Mouse (Mus musculus) hindbrain, embryonic 11.5 days (tissue): ENCODE results near the gene Mmp14. TPM values are rescaled to one million over a fixed set of nuclear protein-coding genes. Genes with fewer than 3 reads are reported as not detected.

Experiments used
- ATAC-seq: fragments of 200-750 bp; cut with Nextera tagmentation; 2 replicates; pipeline ENCODE4 v1.8.0; 2017; ENCODE audit warnings: mild to moderate bottlenecking, moderate TSS enrichment, moderate library complexity; ENCODE audit not compliant: low FRiP score
- DNase-seq: peaks from one replicate; pipeline ENCODE4 v3.0.0-alpha.2; 2015; ENCODE audit warnings: low spot score
- H3K27ac ChIP-seq: fragments of 300-500 bp; sonication (generic); 2 replicates; pipeline ENCODE4 v1.5.1; 2014; ENCODE audit warnings: mild to moderate bottlenecking, low read depth, low read length
- H3K27me3 ChIP-seq: fragments of 300-500 bp; sonication (generic); 2 replicates; pipeline ENCODE4 v1.6.1; 2014; ENCODE audit warnings: mild to moderate bottlenecking, low read length, moderate library complexity, mixed read lengths; ENCODE audit not compliant: control insufficient read depth, insufficient read depth
- H3K36me3 ChIP-seq: fragments of 300-500 bp; sonication (generic); 2 replicates; pipeline ENCODE4 v1.6.1; 2014; ENCODE audit warnings: mild to moderate bottlenecking, low read length, moderate library complexity, mixed read lengths; ENCODE audit not compliant: control insufficient read depth, insufficient read depth
- H3K4me1 ChIP-seq: fragments of 300-500 bp; sonication (generic); replicated peaks from 2 replicates; pipeline ENCODE4 v1.6.1; 2014; ENCODE audit warnings: low read length, mixed read lengths; ENCODE audit not compliant: control insufficient read depth, insufficient read depth
- H3K4me2 ChIP-seq: fragments of 300-500 bp; sonication (generic); replicated peaks from 2 replicates; pipeline ENCODE4 v1.6.1; 2014; ENCODE audit warnings: mild to moderate bottlenecking, low read depth, low read length
- H3K4me3 ChIP-seq: fragments of 300-500 bp; sonication (generic); 2 replicates; pipeline ENCODE4 v1.5.1; 2014; ENCODE audit warnings: low read depth, low read length
- H3K9ac ChIP-seq: fragments of 300-500 bp; sonication (generic); 2 replicates; pipeline ENCODE4 v1.6.1; 2014; ENCODE audit warnings: low read depth, low read length
- H3K9me3 ChIP-seq: fragments of 300-500 bp; sonication (generic); 2 replicates; pipeline ENCODE4 v1.6.1; 2016; ENCODE audit warnings: low read length; ENCODE audit not compliant: control insufficient read depth
- WGBS: fragments of 180-500 bp; shearing (Covaris S2); extraction: QIAGEN DNeasy Blood & Tissue Kit; methylation state at CpG from one replicate; pipeline ENCODE4 v1.1.7; 2014; 5-methylcytosine and 5-hydroxymethylcytosine counted together
- polyA plus RNA-seq: library from polyadenylated mRNA; unstranded; fragments of >200 nt; fragmentation: Nextera tagmentation; extraction: Ambion mirVana; gene quantifications from 2 replicates; pipeline ENCODE4 v1.2.1, GENCODE M21; 2014

Mmp14 gene
- polyA plus RNA-seq, 1 experiment from 2014 or later, result 73.1 TPM

- DNase-seq, result no peak
- no peaks in the 10 kb centered on the region for H3K27me3 ChIP-seq
- WGBS, result 60% methylated on average over 2 of the region's 2 CpGs
- H3K9ac ChIP-seq, result no peak overlapping the region
- no peak overlapping the region for H3K4me3 ChIP-seq
- H3K4me1 ChIP-seq, result no peaks in the 10 kb centered on the region
- H3K27ac ChIP-seq, result no peak overlapping the region
- no peak overlapping the region for H3K4me2 ChIP-seq
- H3K36me3 ChIP-seq, result no peaks in the 10 kb centered on the region
- no peak for ATAC-seq
- H3K9me3 ChIP-seq, result no peaks in the 10 kb centered on the region
Measured at GRCm38 (mm10) chr14:54487732-54488131, 56.3 kb downstream of the Mmp14 start.

- Histone ChIP-seq H3K4me2 (no peak overlapping the region), H3K9ac (no peak overlapping the region), H3K4me1 (no peaks in the 10 kb centered on the region), H3K27ac (no peak overlapping the region), H3K9me3 (no peaks in the 10 kb centered on the region), H3K36me3 (no peaks in the 10 kb centered on the region), H3K4me3 (no peak overlapping the region), H3K27me3 (no peaks in the 10 kb centered on the region)
- DNase-seq (no peak), ATAC-seq (no peak)
Measured at GRCm38 (mm10) chr14:54488350-54488749, 56.9 kb downstream of the Mmp14 start.

- H3K9ac ChIP-seq, result no peak overlapping the region
- H3K9me3 ChIP-seq, result no peaks in the 10 kb centered on the region
- H3K27ac ChIP-seq, result no peak overlapping the region
- no peaks in the 10 kb centered on the region; the same call in 1 of the 2 replicates for H3K36me3 ChIP-seq
- no peaks in the 10 kb centered on the region for H3K27me3 ChIP-seq
- 65% methylated on average over 18 of the region's 18 CpGs for WGBS
- no peak overlapping the region for H3K4me2 ChIP-seq
- no peaks in the 10 kb centered on the region for H3K4me1 ChIP-seq
- no peak; the same call in 1 of the 2 replicates for ATAC-seq
- no peak for DNase-seq
- H3K4me3 ChIP-seq, result no peak overlapping the region
Measured at GRCm38 (mm10) chr14:54492345-54493131, 61.1 kb downstream of the Mmp14 start.

GRCm38 (mm10) chr14:54493236-54493635 is 61.8 kb downstream of the Mmp14 start:
- no peaks in the 10 kb centered on the region for H3K4me1 ChIP-seq
- no peaks in the 10 kb centered on the region; the same call in 1 of the 2 replicates for H3K36me3 ChIP-seq
- no peak overlapping the region for H3K27ac ChIP-seq
- H3K4me2 ChIP-seq, result no peak overlapping the region
- 94% methylated on average over 5 of the region's 5 CpGs for WGBS
- H3K9me3 ChIP-seq, result no peaks in the 10 kb centered on the region
- no peak for DNase-seq
- H3K27me3 ChIP-seq, result no peaks in the 10 kb centered on the region
- H3K4me3 ChIP-seq, result no peak overlapping the region
- H3K9ac ChIP-seq, result no peak overlapping the region
- no peak for ATAC-seq

- no peak overlapping the region for H3K27ac ChIP-seq
- H3K4me3 ChIP-seq, result no peak overlapping the region
- DNase-seq (peak; percentile 86), ATAC-seq (peak; percentile 64; the same call in 1 of the 2 replicates)
- H3K4me2 ChIP-seq, result no peak overlapping the region
- no peaks in the 10 kb centered on the region for H3K27me3 ChIP-seq
- no peaks in the 10 kb centered on the region for H3K9me3 ChIP-seq
- H3K9ac ChIP-seq, result no peak overlapping the region
- WGBS, result 0% methylated on average over 3 of the region's 3 CpGs
- H3K36me3 ChIP-seq, result no peaks in the 10 kb centered on the region; the same call in 1 of the 2 replicates
- H3K4me1 ChIP-seq, result no peaks in the 10 kb centered on the region
Measured at GRCm38 (mm10) chr14:54494234-54494633, 62.8 kb downstream of the Mmp14 start.

Other genes starting within 250 kb of the Mmp14 start
- gene Dad1, start 177.5 kb upstream of the Mmp14 start, polyA plus RNA-seq, result 270 and 300 TPM in 2 replicates
- gene Abhd4, start 177.4 kb upstream of the Mmp14 start, polyA plus RNA-seq, result 44.0 and 47.2 TPM in 2 replicates
- gene Olfr49, start 146.7 kb upstream of the Mmp14 start, polyA plus RNA-seq, result not detected in 2 replicates
- 46.7 and 47.2 TPM in 2 replicates for gene Oxa1l, start 70.8 kb upstream of the Mmp14 start, polyA plus RNA-seq
- 4.3 and 4.8 TPM in 2 replicates for gene Slc7a7, start 13.8 kb upstream of the Mmp14 start, polyA plus RNA-seq
- 206 and 231 TPM in 2 replicates for gene Mrpl52, start 4.7 kb upstream of the Mmp14 start, polyA plus RNA-seq
- gene Lrp10, start 32.5 kb downstream of the Mmp14 start, polyA plus RNA-seq, result 19.7 and 19.9 TPM in 2 replicates
- gene Rem2, start 44.5 kb downstream of the Mmp14 start, polyA plus RNA-seq, result 37.3 and 40.0 TPM in 2 replicates
- gene Prmt5, start 85.9 kb downstream of the Mmp14 start, polyA plus RNA-seq, result 115 and 120 TPM in 2 replicates
- gene Haus4, start 123.0 kb downstream of the Mmp14 start, polyA plus RNA-seq, result 34.8 and 35.7 TPM in 2 replicates
- 23.2 and 29.4 TPM in 2 replicates for gene Ajuba, start 145.9 kb downstream of the Mmp14 start, polyA plus RNA-seq
- 6.2 and 6.9 TPM in 2 replicates for gene 4931414P19Rik, start 174.4 kb downstream of the Mmp14 start, polyA plus RNA-seq
- 439 and 455 TPM in 2 replicates for gene Psmb5, start 186.4 kb downstream of the Mmp14 start, polyA plus RNA-seq
- not detected in 2 replicates for gene Psmb11, start 189.8 kb downstream of the Mmp14 start, polyA plus RNA-seq
- not detected in 2 replicates for gene Gm17606, start 209.3 kb downstream of the Mmp14 start, polyA plus RNA-seq
- 5.6 and 8.1 TPM in 2 replicates for gene Cdh24, start 209.8 kb downstream of the Mmp14 start, polyA plus RNA-seq